Mouse (Mus musculus): Measurements from ENCODE around the gene Scnm1.

The Scnm1 gene

GRCm38 (mm10) chr3:95106338-95107117, 27.3 kb downstream of the Scnm1 start, which contains the start of gene Pip5k1a:
Gene Pip5k1a (minus strand): TSS chr3:95106930.
- peak; percentile 95 for DNase-seq

DNA sequence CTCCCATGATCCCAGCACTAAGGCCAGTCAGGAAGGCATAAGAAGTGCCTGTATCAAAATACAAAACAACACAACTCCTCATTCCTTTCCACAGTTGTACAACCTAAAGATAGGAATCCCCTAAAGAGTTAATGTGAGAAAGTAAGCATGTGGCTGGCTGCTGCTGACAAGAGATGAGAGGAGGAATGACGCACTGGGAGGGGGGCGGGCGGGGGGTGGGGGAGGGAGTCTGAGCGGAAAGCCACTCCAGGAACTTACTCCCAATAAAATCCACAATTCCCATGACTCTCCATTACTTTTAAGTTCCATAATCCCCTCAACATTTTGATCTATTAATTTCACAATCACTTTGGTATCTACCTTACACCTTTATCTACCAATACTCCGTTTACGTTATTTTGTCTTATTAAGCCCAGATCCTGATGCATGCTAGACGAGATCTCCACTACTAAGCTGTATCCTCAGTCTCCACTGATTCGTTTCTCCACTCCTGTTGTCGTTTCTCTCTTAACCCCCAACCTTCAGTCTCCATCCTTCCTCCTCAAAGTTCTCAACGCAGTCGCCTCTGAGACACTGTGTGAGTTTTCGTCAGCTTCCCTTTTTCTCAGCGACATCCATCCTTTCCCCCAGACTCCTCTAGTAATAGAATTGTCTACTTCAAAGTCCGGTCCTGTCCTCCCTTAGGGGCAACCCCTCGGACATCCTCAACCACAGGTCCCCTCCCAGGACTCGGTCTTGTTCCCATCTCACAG, 28.0 kb downstream of the Scnm1 start:
- no peak for DNase-seq

- DNase-seq, result no peak
Measured at GRCm38 (mm10) chr3:95105121-95105520, 28.7 kb downstream of the Scnm1 start.

- no peak for DNase-seq
Measured at GRCm38 (mm10) chr3:95100854-95101253, 33.0 kb downstream of the Scnm1 start.

- DNase-seq, result no peak
Measured at GRCm38 (mm10) chr3:95088071-95088470, 45.7 kb downstream of the Scnm1 start.
